Mouse (Mus musculus) gastrocnemius, postnatal 10 days (tissue): ENCODE results near the gene Get4. TPM values are rescaled to one million over a fixed set of nuclear protein-coding genes. Genes with fewer than 3 reads are reported as not detected.

Experiments
- DNase-seq: peaks from one replicate; pipeline ENCODE4 v3.0.0; 2021; ENCODE audit warnings: mixed read lengths
- total RNA-seq, 2 experiments: library from RNA; stranded (reverse); gene quantifications; 2 replicates each; pipeline ENCODE4 v1.2.3; 2021

Get4 gene
- total RNA-seq, 2 experiments from 2014 or later, result 48.4 to 55.6 TPM

GRCm38 (mm10) chr5:139241022-139241761 lies 10.9 kb upstream of the Get4 start:
- DNase-seq, result no peak

- no peak for DNase-seq
These were observed 8.7 kb upstream of the Get4 start for GRCm38 (mm10) chr5:139243384-139243783.

- no peak for DNase-seq
These were observed 4.4 kb upstream of the Get4 start for GRCm38 (mm10) chr5:139247767-139248166.

GRCm38 (mm10) chr5:139248846-139249245 lies 3.3 kb upstream of the Get4 start:
- DNase-seq, result no peak

- DNase-seq, result no peak
These were observed 845 bp upstream of the Get4 start for GRCm38 (mm10) chr5:139251279-139251678.

GRCm38 (mm10) chr5:139251736-139252080 lies 416 bp upstream of the Get4 start:
- no peak for DNase-seq

GRCm38 (mm10) chr5:139252910-139253245 lies 754 bp downstream of the Get4 start:
- DNase-seq, result no peak

- no peak for DNase-seq
These were observed 1.2 kb downstream of the Get4 start for GRCm38 (mm10) chr5:139253301-139253741.

- DNase-seq, result no peak
These were observed 2.8 kb downstream of the Get4 start for GRCm38 (mm10) chr5:139254938-139255337.

- DNase-seq, result no peak
These were observed 3.7 kb downstream of the Get4 start for GRCm38 (mm10) chr5:139255777-139256176.

GRCm38 (mm10) chr5:139256211-139256765 lies 4.2 kb downstream of the Get4 start:
- no peak for DNase-seq

- DNase-seq, result no peak
These were observed 5.1 kb downstream of the Get4 start for GRCm38 (mm10) chr5:139257265-139257664.

GRCm38 (mm10) chr5:139257818-139258217 lies 5.7 kb downstream of the Get4 start:
- DNase-seq, result no peak

GRCm38 (mm10) chr5:139258371-139259035 lies 6.4 kb downstream of the Get4 start:
- no peak for DNase-seq

- DNase-seq, result no peak
These were observed 7.7 kb downstream of the Get4 start for GRCm38 (mm10) chr5:139259853-139260252.

- no peak for DNase-seq
These were observed 9.3 kb downstream of the Get4 start for GRCm38 (mm10) chr5:139261403-139261802.

GRCm38 (mm10) chr5:139267661-139268060 lies 15.5 kb downstream of the Get4 start:
- DNase-seq, result no peak

GRCm38 (mm10) chr5:139270806-139271521 lies 18.8 kb downstream of the Get4 start:
- DNase-seq, result no peak

GRCm38 (mm10) chr5:139271994-139272554 lies 19.9 kb downstream of the Get4 start:
- DNase-seq, result no peak

GRCm38 (mm10) chr5:139277287-139277686 lies 25.2 kb downstream of the Get4 start:
- no peak for DNase-seq

GRCm38 (mm10) chr5:139281373-139282112 lies 29.4 kb downstream of the Get4 start:
- DNase-seq, result no peak

- peak; percentile 90 for DNase-seq
These were observed 30.1 kb downstream of the Get4 start for GRCm38 (mm10) chr5:139282191-139282590.
